Mouse (Mus musculus): Measurements from ENCODE around the gene S100a2. TPM values are rescaled to one million over a fixed set of nuclear protein-coding genes. Genes with fewer than 3 reads are reported as not detected.
A peak's percentile ranks its signal among the peaks of the same experiment; 100 is the strongest.

S100a2 gene
- polyA plus RNA-seq, 1 experiment: not detected

DNA sequence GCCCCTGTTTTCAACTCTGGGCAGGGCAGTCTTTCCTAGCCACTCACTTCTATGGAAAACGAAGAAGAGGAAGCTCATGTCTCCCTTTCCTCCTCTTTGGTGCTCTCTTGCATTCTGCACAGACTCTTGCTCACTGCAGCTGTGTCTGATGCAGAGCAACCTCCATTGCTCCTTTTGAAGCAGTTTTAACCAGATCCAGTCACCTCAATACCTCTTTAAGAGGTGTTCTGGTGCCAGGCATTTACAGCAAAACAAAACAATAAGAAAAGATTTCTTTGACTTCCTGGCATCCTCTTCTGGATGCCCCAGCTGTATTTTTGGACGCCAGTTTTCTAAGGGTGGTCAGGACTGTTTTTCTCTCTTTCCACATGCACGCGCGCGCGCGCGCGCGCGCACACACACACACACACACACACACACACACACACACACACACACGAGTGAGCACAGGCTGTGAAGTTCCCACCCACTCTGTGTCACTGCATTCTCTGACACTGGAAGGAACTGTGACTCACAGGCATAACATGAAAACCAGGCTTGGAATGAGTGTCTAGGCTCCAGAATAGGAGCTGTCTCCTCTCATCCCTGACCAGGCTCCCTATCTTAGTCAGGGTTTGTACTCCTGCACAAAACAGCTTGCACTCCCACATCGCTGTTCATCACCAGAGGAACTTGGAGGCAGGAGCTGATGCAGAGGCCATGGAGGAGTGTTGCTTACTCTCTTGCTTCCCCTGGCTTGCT lies 2.5 kb upstream of the S100a2 start:
- Histone ChIP-seq H3K4me3 (ENCODE audit: insufficient read depth, poor library complexity, severe bottlenecking) (no peak overlapping the region), H3K27me3 (ENCODE audit: control insufficient read depth, insufficient read depth, insufficient read length) (no peaks in the 10 kb centered on the region), H3ac (ENCODE audit: control insufficient read depth, insufficient read length, low read depth) (peak overlapping the region; percentile 48)

GRCm38 (mm10) chr3:90589390-90589789 lies 657 bp upstream of the S100a2 start:
- H3K79me3 ChIP-seq (ENCODE audit: low read depth): no peaks in the 10 kb centered on the region
- no peak overlapping the region for H3K4me3 ChIP-seq (ENCODE audit: insufficient read depth, poor library complexity, severe bottlenecking)
- no peaks in the 10 kb centered on the region for H3K27me3 ChIP-seq (ENCODE audit: control insufficient read depth, insufficient read depth, insufficient read length)
- H3K79me2 ChIP-seq (ENCODE audit: control insufficient read depth, insufficient read depth): no peaks in the 10 kb centered on the region
- no peaks in the 10 kb centered on the region for H3K36me3 ChIP-seq (ENCODE audit: control insufficient read depth, insufficient read depth)
- H3ac ChIP-seq (ENCODE audit: control insufficient read depth, insufficient read length, low read depth): no peak overlapping the region
- peak; percentile 85 for TF ChIP-seq MYOD1 (IDR thresholded peaks at IDR 0.05; ENCODE audit: control insufficient read depth, insufficient read length, low read depth)
- no peak for TF ChIP-seq CTCF (IDR thresholded peaks at IDR 0.05; ENCODE audit: control insufficient read depth, insufficient read depth, insufficient read length)

More for the DNA sequence above, 2.5 kb upstream of the S100a2 start:
- no peaks in the 10 kb centered on the region for H3K79me3 ChIP-seq (ENCODE audit: low read depth)
- H3K79me2 ChIP-seq (ENCODE audit: control insufficient read depth, insufficient read depth): no peaks in the 10 kb centered on the region
- H3K36me3 ChIP-seq (ENCODE audit: control insufficient read depth, insufficient read depth): no peaks in the 10 kb centered on the region
- TF ChIP-seq USF1 (IDR thresholded peaks at IDR 0.05; ENCODE audit: low read depth): no peak
- peak; percentile 80 for TF ChIP-seq MAX (IDR thresholded peaks at IDR 0.05)
- TF ChIP-seq MYOD1 (IDR thresholded peaks at IDR 0.05; ENCODE audit: control insufficient read depth, insufficient read length, low read depth): peak; percentile 15
- peak; percentile 55 for TF ChIP-seq FOSL1 (IDR thresholded peaks at IDR 0.05; ENCODE audit: insufficient read depth, low read length, poor library complexity, severe bottlenecking)
- no peak for TF ChIP-seq MYOG (IDR thresholded peaks at IDR 0.05; ENCODE audit: control insufficient read depth, extremely low read depth, insufficient read length)

- no peaks in the 10 kb centered on the region for H3K27me3 ChIP-seq (ENCODE audit: control insufficient read depth, insufficient read depth, insufficient read length)
- no peaks in the 10 kb centered on the region for H3K36me3 ChIP-seq (ENCODE audit: control insufficient read depth, insufficient read depth)
Observed at GRCm38 (mm10) chr3:90594466-90594865, 4.4 kb downstream of the S100a2 start.

GRCm38 (mm10) chr3:90595556-90595955 lies 5.5 kb downstream of the S100a2 start:
- Histone ChIP-seq H3K27me3 (ENCODE audit: control insufficient read depth, insufficient read depth, insufficient read length) (no peaks in the 10 kb centered on the region), H3K36me3 (ENCODE audit: control insufficient read depth, insufficient read depth) (no peaks in the 10 kb centered on the region), H3K4me3 (ENCODE audit: insufficient read depth, poor library complexity, severe bottlenecking) (no peak overlapping the region), H3ac (ENCODE audit: control insufficient read depth, insufficient read length, low read depth) (no peak overlapping the region), H3K79me2 (ENCODE audit: control insufficient read depth, insufficient read depth) (no peaks in the 10 kb centered on the region), H3K79me3 (ENCODE audit: low read depth) (no peaks in the 10 kb centered on the region)
- TF ChIP-seq USF1 (IDR thresholded peaks at IDR 0.05; ENCODE audit: low read depth): no peak
- TF ChIP-seq CTCF (IDR thresholded peaks at IDR 0.05; ENCODE audit: control insufficient read depth, insufficient read depth, insufficient read length): no peak
- no peak for TF ChIP-seq MAX (IDR thresholded peaks at IDR 0.05)
- TF ChIP-seq MYOG (IDR thresholded peaks at IDR 0.05; ENCODE audit: control insufficient read depth, extremely low read depth, insufficient read length): no peak
- TF ChIP-seq CEBPB (IDR thresholded peaks at IDR 0.05; ENCODE audit: low read depth): no peak

More at GRCm38 (mm10) chr3:90594466-90594865, 4.4 kb downstream of the S100a2 start:
- Histone ChIP-seq H3K79me2 (ENCODE audit: control insufficient read depth, insufficient read depth) (no peaks in the 10 kb centered on the region), H3ac (ENCODE audit: control insufficient read depth, insufficient read length, low read depth) (no peak overlapping the region), H3K79me3 (ENCODE audit: low read depth) (no peaks in the 10 kb centered on the region), H3K4me3 (ENCODE audit: insufficient read depth, poor library complexity, severe bottlenecking) (no peak overlapping the region)
- TF ChIP-seq CTCF (IDR thresholded peaks at IDR 0.05; ENCODE audit: control insufficient read depth, insufficient read depth, insufficient read length): no peak
- TF ChIP-seq MYOG (IDR thresholded peaks at IDR 0.05; ENCODE audit: control insufficient read depth, extremely low read depth, insufficient read length): no peak
- no peak for TF ChIP-seq CEBPB (IDR thresholded peaks at IDR 0.05; ENCODE audit: low read depth)
- no peak for TF ChIP-seq USF1 (IDR thresholded peaks at IDR 0.05; ENCODE audit: low read depth)
- TF ChIP-seq MAX (IDR thresholded peaks at IDR 0.05): no peak
- no peak for TF ChIP-seq MYOD1 (IDR thresholded peaks at IDR 0.05; ENCODE audit: control insufficient read depth, insufficient read length, low read depth)
- TF ChIP-seq FOSL1 (IDR thresholded peaks at IDR 0.05; ENCODE audit: insufficient read depth, low read length, poor library complexity, severe bottlenecking): no peak

DNA sequence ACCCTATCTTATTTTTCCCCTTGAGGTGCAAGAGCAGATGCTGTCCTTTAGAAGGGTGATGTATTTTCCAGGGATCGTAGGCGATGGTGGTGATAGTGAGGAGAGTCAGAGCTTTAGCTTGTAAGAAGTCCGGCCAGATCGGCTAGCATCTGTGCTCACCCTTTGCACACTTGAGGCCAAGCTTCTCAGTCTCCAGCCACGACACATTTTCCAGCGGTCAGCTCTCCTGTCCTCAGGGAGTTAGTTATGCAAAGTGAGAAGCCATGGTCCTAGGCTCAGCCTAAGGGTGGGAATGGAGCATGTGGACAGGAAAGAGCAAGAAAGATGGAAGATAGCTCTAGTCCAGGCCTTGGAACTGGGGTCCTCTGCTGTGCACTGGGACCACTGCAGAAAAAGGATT lies 6.8 kb downstream of the S100a2 start:
- Histone ChIP-seq H3K79me2 (ENCODE audit: control insufficient read depth, insufficient read depth) (peaks cover 2% of the 10 kb centered on the region), H3ac (ENCODE audit: control insufficient read depth, insufficient read length, low read depth) (no peak overlapping the region), H3K36me3 (ENCODE audit: control insufficient read depth, insufficient read depth) (no peaks in the 10 kb centered on the region), H3K4me3 (ENCODE audit: insufficient read depth, poor library complexity, severe bottlenecking) (no peak overlapping the region), H3K79me3 (ENCODE audit: low read depth) (no peaks in the 10 kb centered on the region), H3K27me3 (ENCODE audit: control insufficient read depth, insufficient read depth, insufficient read length) (no peaks in the 10 kb centered on the region)
- TF ChIP-seq MAX (IDR thresholded peaks at IDR 0.05) (no peak), USF1 (IDR thresholded peaks at IDR 0.05; ENCODE audit: low read depth) (no peak), MYOG (IDR thresholded peaks at IDR 0.05; ENCODE audit: control insufficient read depth, extremely low read depth, insufficient read length) (no peak), MYOD1 (IDR thresholded peaks at IDR 0.05; ENCODE audit: control insufficient read depth, insufficient read length, low read depth) (no peak), CEBPB (IDR thresholded peaks at IDR 0.05; ENCODE audit: low read depth) (no peak), FOSL1 (IDR thresholded peaks at IDR 0.05; ENCODE audit: insufficient read depth, low read length, poor library complexity, severe bottlenecking) (no peak), CTCF (IDR thresholded peaks at IDR 0.05; ENCODE audit: control insufficient read depth, insufficient read depth, insufficient read length) (no peak)

GRCm38 (mm10) chr3:90597736-90598135 lies 7.7 kb downstream of the S100a2 start:
- TF ChIP-seq MYOG (IDR thresholded peaks at IDR 0.05; ENCODE audit: control insufficient read depth, extremely low read depth, insufficient read length) (no peak), MAX (IDR thresholded peaks at IDR 0.05) (peak; percentile 18), FOSL1 (IDR thresholded peaks at IDR 0.05; ENCODE audit: insufficient read depth, low read length, poor library complexity, severe bottlenecking) (peak; percentile 7)
- no peak overlapping the region for H3K4me3 ChIP-seq (ENCODE audit: insufficient read depth, poor library complexity, severe bottlenecking)
- no peaks in the 10 kb centered on the region for H3K27me3 ChIP-seq (ENCODE audit: control insufficient read depth, insufficient read depth, insufficient read length)
- H3K79me2 ChIP-seq (ENCODE audit: control insufficient read depth, insufficient read depth): peaks cover 12% of the 10 kb centered on the region
- H3K79me3 ChIP-seq (ENCODE audit: low read depth): peaks cover 2% of the 10 kb centered on the region
- no peaks in the 10 kb centered on the region for H3K36me3 ChIP-seq (ENCODE audit: control insufficient read depth, insufficient read depth)
- no peak overlapping the region for H3ac ChIP-seq (ENCODE audit: control insufficient read depth, insufficient read length, low read depth)
